Mouse (Mus musculus) E14TG2a.4 (cell line): ENCODE results near the gene Il18.

Source experiments
- CTCF ChIP-seq: conservative IDR thresholded peaks from 2 replicates; pipeline ENCODE4 v1.5.1; 2014; ENCODE audit warnings: low read length
- NANOG ChIP-seq: IDR thresholded peaks from 2 replicates; pipeline ENCODE4 v1.6.1; 2014; ENCODE audit warnings: borderline replicate concordance, low read length, mixed read lengths

DNA sequence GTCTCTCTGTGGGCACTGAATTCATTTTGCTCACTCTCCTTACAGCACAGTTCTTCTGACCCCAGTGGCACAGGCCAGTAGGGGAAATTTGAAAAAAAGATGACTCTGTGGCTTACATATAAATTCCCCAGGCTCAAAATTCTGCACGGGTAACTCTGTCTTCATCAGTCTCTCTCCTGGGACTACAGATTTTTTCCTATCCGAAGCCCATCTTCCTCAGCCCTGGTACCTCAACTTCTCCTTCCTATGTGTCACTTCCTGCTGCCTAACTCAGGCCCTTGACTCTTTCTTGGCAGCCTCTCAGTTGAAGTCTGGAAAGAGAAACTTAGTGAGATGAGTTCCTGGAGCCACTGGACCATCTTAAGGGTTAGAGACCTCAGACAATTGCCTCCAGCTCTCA lies 1.1 kb upstream of the Il18 start:
- TF ChIP-seq NANOG (no peak), CTCF (no peak)
